In the genomic region with DNA sequence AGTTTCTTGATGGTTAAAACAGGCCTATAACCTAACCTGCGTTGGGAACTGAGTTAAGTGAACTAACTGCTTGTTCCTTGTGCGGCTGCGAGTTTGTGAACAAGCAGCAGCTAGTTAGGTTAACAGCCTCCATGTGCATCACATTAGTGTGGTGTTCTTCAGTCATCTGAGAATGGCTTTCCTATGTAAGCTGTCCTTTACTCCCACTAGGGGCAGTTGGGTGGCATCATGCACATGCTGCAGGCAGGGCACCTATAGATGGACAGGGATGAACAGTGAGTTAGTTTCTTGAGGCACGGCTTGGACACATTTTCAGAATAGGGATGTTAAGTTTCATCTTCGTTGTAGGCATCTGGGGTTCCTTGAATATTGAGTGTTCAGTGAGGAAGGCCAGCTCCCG, we compare ENCODE assay signal across 8 mouse cellular contexts. TPM values are rescaled to one million over a fixed set of nuclear protein-coding genes. Genes with fewer than 3 reads are reported as not detected.
DNase-seq lines count a peak whose midpoint lies in the region; ATAC-seq and TF ChIP-seq lines count a peak whose summit lies in the region.

No protein-coding gene starts in this region.

- H3K4me3 ChIP-seq in heart, adult 2 months: peak overlapping the region; percentile 85
- 0 out of 2 replicates have a peak overlapping the region, but pooled peaks have one; percentile 14 for H3K4me3 ChIP-seq in ES-Bruce4 (ENCODE audit: low read depth, low read length)
- peak overlapping the region; percentile 98 for H3K4me3 ChIP-seq in hindbrain, embryonic 10.5 days

- no peaks in the 10 kb centered on the region for H3K27me3 ChIP-seq in heart, adult 2 months (ENCODE audit: control insufficient read depth, insufficient read depth, low read length)
- H3K27me3 ChIP-seq in ES-Bruce4 (ENCODE audit: control insufficient read depth, insufficient read depth, low read length, poor library complexity, severe bottlenecking): no peaks in the 10 kb centered on the region
- no peaks in the 10 kb centered on the region for H3K27me3 ChIP-seq in hindbrain, embryonic 10.5 days (ENCODE audit: insufficient read depth, poor library complexity, severe bottlenecking)

- TF ChIP-seq CTCF in heart, adult 2 months (IDR thresholded peaks at IDR 0.05): peak; percentile 22; the same call in 1 of the 2 replicates
- no peak for TF ChIP-seq CTCF in ES-Bruce4 (IDR thresholded peaks at IDR 0.05; ENCODE audit: low read depth, low read length)

- no peak for DNase-seq in heart, adult 2 months
- DNase-seq in heart, adult 9 months (ENCODE audit: low spot score in 2 of 2): no peak
- DNase-seq in hindbrain, embryonic 10.5 days (ENCODE audit: low spot score): no peak
- DNase-seq in spleen, postnatal 14 days (ENCODE audit: low spot score in 2 of 2): no peak
- no peak for DNase-seq in adrenal gland, postnatal 4 days (ENCODE audit: low spot score in 2 of 2)
- DNase-seq in adrenal gland, adult 8-10 months: no peak

- no peaks in the 10 kb centered on the region for H3K79me2 ChIP-seq in heart, adult 2 months (replicated peaks; ENCODE audit: control insufficient read depth, insufficient read depth, low read length)

- no peak for TF ChIP-seq EP300 in heart, adult 2 months (IDR thresholded peaks at IDR 0.05; ENCODE audit: insufficient read depth, low read depth, low read length)
- no peak for TF ChIP-seq EP300 in ES-Bruce4 (IDR thresholded peaks at IDR 0.05; ENCODE audit: insufficient read depth, low read depth, low read length)

- intact Hi-C loops in heart, adult 2 months (cut with DNase I): loop anchor here (2.0 kb wide), 2 partner anchors 42 to 64 kb away; a partner anchor contains a TSS

- 54% methylated on average over 6 of the region's 6 CpGs for WGBS in heart, adult 2 months
- 71% methylated on average over 6 of the region's 6 CpGs for WGBS in hindbrain, embryonic 10.5 days

- no peak overlapping the region; the same call in 1 of the 2 replicates for H3K27ac ChIP-seq in heart, adult 2 months
- no peak overlapping the region for H3K27ac ChIP-seq in ES-Bruce4 (ENCODE audit: insufficient read depth, low read length)
- H3K27ac ChIP-seq in hindbrain, embryonic 10.5 days: peak overlapping the region; percentile 97; the same call in 1 of the 2 replicates

- no peaks in the 10 kb centered on the region for H3K36me3 ChIP-seq in heart, adult 2 months (ENCODE audit: control insufficient read depth, insufficient read depth, low read length)
- H3K36me3 ChIP-seq in ES-Bruce4 (ENCODE audit: control insufficient read depth, insufficient read depth, low read length, poor library complexity, severe bottlenecking): peaks cover 3% of the 10 kb centered on the region
- H3K36me3 ChIP-seq in hindbrain, embryonic 10.5 days: peaks cover 71% of the 10 kb centered on the region

- peak; percentile 54 for ATAC-seq in megakaryocyte progenitor cell, adult 5-6 weeks (replicated peaks; ENCODE audit: poor library complexity)

- peak overlapping the region; percentile 95 for H3K9ac ChIP-seq in heart, adult 2 months (ENCODE audit: low read depth, low read length)
- peak overlapping the region; percentile 98 for H3K9ac ChIP-seq in ES-Bruce4 (ENCODE audit: low read depth, poor library complexity, severe bottlenecking)

- no peaks in the 10 kb centered on the region for H3K9me3 ChIP-seq in ES-Bruce4 (replicated peaks; ENCODE audit: control insufficient read depth, insufficient read depth, low read length, poor library complexity, severe bottlenecking)
- no peaks in the 10 kb centered on the region for H3K9me3 ChIP-seq in hindbrain, embryonic 10.5 days

- H3K4me1 ChIP-seq in heart, adult 2 months (ENCODE audit: control insufficient read depth, insufficient read depth, low read length): peaks cover 3% of the 10 kb centered on the region
- no peaks in the 10 kb centered on the region for H3K4me1 ChIP-seq in ES-Bruce4 (ENCODE audit: control insufficient read depth, insufficient read depth, low read length)
- peaks cover 52% of the 10 kb centered on the region for H3K4me1 ChIP-seq in hindbrain, embryonic 10.5 days (replicated peaks)

- no peak for TF ChIP-seq POLR2A in heart, adult 2 months (IDR thresholded peaks at IDR 0.05; ENCODE audit: insufficient read depth, low read depth, low read length)
- no peak for TF ChIP-seq POLR2A in ES-Bruce4 (IDR thresholded peaks at IDR 0.05; ENCODE audit: insufficient read depth, low read length)

RNA-seq across cellular contexts. Expression of a gene that starts 1.0 kb away (rescaled TPM):
- total RNA-seq in heart, adult 2 months (2021): 10 to 100 TPM; 22.6 to 34.3 TPM
- 44.0 and 52.1 TPM in 2 replicates for polyA plus RNA-seq in heart, adult 2 months (2012; rRNA removed)
- polyA plus RNA-seq in ES-Bruce4 (2011; ENCODE audit: insufficient read depth, insufficient read length, low read depth, missing spikeins): 4.7 and 8.9 TPM in 2 replicates
- polyA plus RNA-seq in hindbrain, embryonic 10.5 days (2016; fragmentation: Nextera tagmentation; extraction: Ambion mirVana): 26.8 and 31.7 TPM in 2 replicates
- 7.6 and 10.2 TPM in 2 replicates for total RNA-seq in megakaryocyte progenitor cell, adult 5-6 weeks (2015)
- 10.3 and 16.2 TPM in 2 replicates for total RNA-seq in megakaryocyte progenitor cell, adult 5-6 weeks (2017)
- 10 to 100 TPM; 33.8 to 46.6 TPM for total RNA-seq in adrenal gland, postnatal 4 days (2021)
- total RNA-seq in adrenal gland, adult 8-10 months (2022): 10 to 100 TPM; 23.2 to 50.0 (median 37.6) TPM

RNA-seq across cellular contexts. Expression of a gene that starts 1.2 kb away (rescaled TPM):
- 10 to 100 TPM in 1 of 2 experiments, 1 to 10 TPM in 1; 9.3 to 11.2 TPM for total RNA-seq in heart, adult 2 months (2021)
- 16.1 and 20.5 TPM in 2 replicates for polyA plus RNA-seq in heart, adult 2 months (2012; rRNA removed)
- polyA plus RNA-seq in ES-Bruce4 (2011; ENCODE audit: insufficient read depth, insufficient read length, low read depth, missing spikeins): 7.4 and 8.0 TPM in 2 replicates
- polyA plus RNA-seq in hindbrain, embryonic 10.5 days (2016; fragmentation: Nextera tagmentation; extraction: Ambion mirVana): 30.6 and 36.0 TPM in 2 replicates
- total RNA-seq in megakaryocyte progenitor cell, adult 5-6 weeks (2015): 6.8 and 8.8 TPM in 2 replicates
- total RNA-seq in megakaryocyte progenitor cell, adult 5-6 weeks (2017): 5.8 and 13.2 TPM in 2 replicates
- total RNA-seq in adrenal gland, postnatal 4 days (2021): 10 to 100 TPM; 28.3 to 30.1 TPM
- 10 to 100 TPM; 18.2 to 37.2 (median 27.8) TPM for total RNA-seq in adrenal gland, adult 8-10 months (2022)

RNA-seq across cellular contexts. Expression of a gene that starts 19.1 kb away (rescaled TPM):
- 1 to 10 TPM; 6.0 to 7.5 TPM for total RNA-seq in heart, adult 2 months (2021)
- 6.7 and 7.0 TPM in 2 replicates for polyA plus RNA-seq in heart, adult 2 months (2012; rRNA removed)
- polyA plus RNA-seq in ES-Bruce4 (2011; ENCODE audit: insufficient read depth, insufficient read length, low read depth, missing spikeins): 0.25 and 0.64 TPM in 2 replicates
- 2.3 and 3.3 TPM in 2 replicates for polyA plus RNA-seq in hindbrain, embryonic 10.5 days (2016; fragmentation: Nextera tagmentation; extraction: Ambion mirVana)
- 1.7 and 2.1 TPM in 2 replicates for total RNA-seq in megakaryocyte progenitor cell, adult 5-6 weeks (2015)
- 1.2 and 1.7 TPM in 2 replicates for total RNA-seq in megakaryocyte progenitor cell, adult 5-6 weeks (2017)
- total RNA-seq in adrenal gland, postnatal 4 days (2021): 10 to 100 TPM; 11.6 to 11.9 TPM
- total RNA-seq in adrenal gland, adult 8-10 months (2022): 10 to 100 TPM; 12.0 to 20.4 (median 17.1) TPM

RNA-seq across cellular contexts. Expression of a gene that starts 30.5 kb away (rescaled TPM):
- 10 to 100 TPM; 18.4 to 22.9 TPM for total RNA-seq in heart, adult 2 months (2021)
- polyA plus RNA-seq in heart, adult 2 months (2012; rRNA removed): 32.4 and 37.0 TPM in 2 replicates
- polyA plus RNA-seq in ES-Bruce4 (2011; ENCODE audit: insufficient read depth, insufficient read length, low read depth, missing spikeins): 34.3 and 35.7 TPM in 2 replicates
- 36.7 and 37.2 TPM in 2 replicates for polyA plus RNA-seq in hindbrain, embryonic 10.5 days (2016; fragmentation: Nextera tagmentation; extraction: Ambion mirVana)
- total RNA-seq in megakaryocyte progenitor cell, adult 5-6 weeks (2015): 16.1 and 17.1 TPM in 2 replicates
- 34.9 and 38.6 TPM in 2 replicates for total RNA-seq in megakaryocyte progenitor cell, adult 5-6 weeks (2017)
- 10 to 100 TPM; 79.6 to 82.6 TPM for total RNA-seq in adrenal gland, postnatal 4 days (2021)
- total RNA-seq in adrenal gland, adult 8-10 months (2022): 10 to 100 TPM; 50.5 to 91.6 (median 76.1) TPM

RNA-seq across cellular contexts. Expression of a gene that starts 42.5 kb away (rescaled TPM):
- total RNA-seq in heart, adult 2 months (2021): 10 to 100 TPM; 25.6 to 29.4 TPM
- 16.2 and 16.4 TPM in 2 replicates for polyA plus RNA-seq in heart, adult 2 months (2012; rRNA removed)
- polyA plus RNA-seq in ES-Bruce4 (2011; ENCODE audit: insufficient read depth, insufficient read length, low read depth, missing spikeins): 1.8 TPM in 2 replicates
- 5.3 and 5.7 TPM in 2 replicates for polyA plus RNA-seq in hindbrain, embryonic 10.5 days (2016; fragmentation: Nextera tagmentation; extraction: Ambion mirVana)
- 0.37 and 0.51 TPM in 2 replicates for total RNA-seq in megakaryocyte progenitor cell, adult 5-6 weeks (2015)
- 1.9 and 5.0 TPM in 2 replicates for total RNA-seq in megakaryocyte progenitor cell, adult 5-6 weeks (2017)
- total RNA-seq in adrenal gland, postnatal 4 days (2021): 1 to 10 TPM; 4.0 to 4.5 TPM
- total RNA-seq in adrenal gland, adult 8-10 months (2022): 1 to 10 TPM; 1.7 to 7.6 (median 4.4) TPM

Comparison
In these comparisons a context has a peak if more than half of its experiments do, and no peak if none do; other contexts are left out.
1. H3K4me3 ChIP-seq: peak in every context shown above with its lines; median percentile 98 in hindbrain, embryonic 10.5 days; 85 in heart, adult 2 months; 14 in ES-Bruce4.